Mouse (Mus musculus) CD4-positive, CD25-positive, alpha-beta regulatory T cell, adult 2 months (primary cell): Measurements from ENCODE around the gene Chrm1.
"Not testable (repeated sequence)": the region's sequence is repeated elsewhere in the genome, so short reads cannot be mapped to it uniquely, and the experiment has no call there.

Source experiments
- DNase-seq: peaks from one replicate; pipeline ENCODE4 v3.0.0-alpha.2; 2012; ENCODE audit warnings: low read depth, low spot score

Chrm1 gene

DNA sequence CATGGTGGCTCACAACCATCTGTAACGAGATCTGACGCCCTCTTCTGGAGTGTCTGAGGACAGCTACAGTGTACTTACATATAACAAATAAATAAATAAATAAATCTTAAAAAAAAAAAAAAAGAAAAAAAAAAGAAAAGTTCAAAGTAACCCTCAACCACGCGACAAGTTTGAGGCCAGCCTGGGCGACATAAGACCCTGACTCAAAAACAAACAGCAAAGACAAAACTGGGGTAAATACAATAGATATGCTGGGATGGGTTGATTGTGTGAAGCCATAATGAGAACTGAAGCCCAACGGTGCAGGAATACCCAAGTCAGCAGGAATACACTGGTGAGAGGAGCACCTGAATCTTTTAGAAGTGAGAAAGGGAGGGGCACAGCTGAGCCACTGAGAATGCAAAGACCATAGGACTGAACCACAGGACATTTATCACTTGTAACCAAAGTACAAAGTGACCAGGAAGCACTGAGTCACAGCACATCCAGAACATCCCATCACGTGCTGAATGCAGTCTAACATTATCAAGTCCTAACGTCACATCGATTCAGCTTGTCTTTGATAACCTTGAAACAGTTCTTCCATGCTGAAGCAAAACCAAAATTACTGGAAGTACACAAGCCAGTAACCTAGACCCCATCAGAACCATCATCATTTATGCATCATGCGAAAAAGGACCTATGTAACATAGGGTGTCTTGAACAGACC lies 53.3 kb downstream of the Chrm1 start:
- DNase-seq: no peak

DNA sequence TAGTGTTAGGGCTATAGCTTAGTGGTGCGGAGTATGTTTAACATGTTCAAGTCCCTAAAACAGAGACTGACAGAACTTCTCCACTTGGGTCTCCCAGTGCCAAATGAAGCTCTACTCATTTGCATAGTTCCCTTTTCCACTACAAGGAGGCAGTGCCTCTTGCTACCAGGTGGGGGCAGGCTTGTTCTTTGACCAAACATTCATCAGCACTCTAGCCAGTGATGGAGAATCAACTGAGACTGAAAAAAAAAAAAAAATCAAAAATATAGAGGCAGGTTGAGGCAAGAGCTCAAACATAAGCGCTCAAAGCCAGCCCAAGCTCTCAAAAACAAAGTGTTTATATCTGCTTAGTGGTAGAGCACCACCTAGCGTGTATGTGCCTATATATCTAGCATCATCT lies 54.8 kb downstream of the Chrm1 start:
- DNase-seq: peak; percentile 90

DNA sequence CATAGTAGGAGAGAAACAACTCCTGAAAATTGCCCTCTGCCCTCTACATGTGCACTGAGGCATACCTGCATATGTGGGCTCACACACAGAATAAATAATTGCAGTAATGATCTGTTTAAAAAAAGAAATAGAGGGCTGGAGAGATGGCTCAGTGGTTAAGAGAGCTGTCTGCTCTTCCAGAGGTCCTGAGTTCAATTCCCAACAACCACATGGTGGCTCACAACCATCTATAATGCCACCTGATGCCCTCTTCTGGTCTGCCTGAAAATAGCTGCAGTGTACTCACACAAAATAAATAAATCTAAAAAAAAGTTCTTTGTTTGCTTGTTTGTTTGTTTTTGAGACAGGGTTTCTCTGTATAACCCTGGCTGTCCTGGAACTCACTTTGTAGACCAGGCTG lies 55.4 kb downstream of the Chrm1 start:
- DNase-seq: peak; percentile 59

DNA sequence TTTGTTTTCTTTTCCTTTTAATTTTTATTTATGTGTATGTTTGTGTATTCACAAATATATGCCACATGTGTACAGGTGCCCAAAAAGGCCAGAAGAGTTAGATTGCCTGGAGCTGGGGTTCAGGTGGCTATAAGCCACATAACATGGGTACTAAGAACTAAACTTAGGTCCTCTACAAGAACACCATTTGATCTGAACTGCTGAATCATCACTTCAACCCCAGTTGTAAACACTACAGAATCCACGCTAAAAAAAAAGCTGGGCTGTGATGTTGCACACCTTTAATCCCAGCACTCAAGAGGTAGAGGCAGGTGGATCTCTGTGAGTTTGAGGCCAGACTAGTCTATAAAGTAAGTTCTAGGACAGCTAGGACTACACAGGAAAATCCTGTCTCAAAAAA lies 57.8 kb downstream of the Chrm1 start:
- DNase-seq: no peak

DNA sequence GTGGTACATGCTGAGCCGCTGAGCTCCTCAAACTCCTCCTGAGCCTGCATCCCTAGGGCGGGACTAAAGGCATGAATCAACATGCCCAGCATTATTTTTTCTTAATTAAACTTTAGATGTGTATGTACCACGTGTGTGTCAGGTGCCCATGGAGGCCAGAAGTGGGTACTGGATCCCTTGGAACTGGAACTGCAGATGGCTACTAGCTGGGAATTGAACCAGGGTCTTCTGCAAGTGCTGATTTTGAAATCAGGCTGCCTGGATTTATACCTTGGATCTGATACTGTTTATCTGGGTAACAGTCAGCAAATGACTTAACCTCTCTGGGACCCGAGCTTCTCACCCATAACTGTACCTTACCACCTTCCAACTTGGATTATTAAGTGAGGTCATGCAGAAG lies 58.4 kb downstream of the Chrm1 start:
- no peak for DNase-seq

DNA sequence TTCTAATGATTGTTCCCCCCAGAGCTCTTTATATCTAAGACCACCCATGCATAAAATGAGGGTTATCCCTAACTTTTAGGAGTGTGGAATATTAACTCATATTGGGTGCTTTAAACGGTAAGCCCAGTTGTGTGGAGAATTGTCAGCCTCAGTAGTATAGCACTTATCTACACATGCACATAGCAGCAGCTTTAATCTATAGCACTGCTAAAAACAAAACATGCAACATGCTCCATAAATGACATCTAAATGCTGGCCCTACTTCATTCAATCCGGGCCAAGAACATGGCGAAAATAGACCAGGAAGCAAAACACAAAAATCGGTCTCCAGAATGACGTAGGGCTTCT lies 58.9 kb downstream of the Chrm1 start:
- no peak for DNase-seq

DNA sequence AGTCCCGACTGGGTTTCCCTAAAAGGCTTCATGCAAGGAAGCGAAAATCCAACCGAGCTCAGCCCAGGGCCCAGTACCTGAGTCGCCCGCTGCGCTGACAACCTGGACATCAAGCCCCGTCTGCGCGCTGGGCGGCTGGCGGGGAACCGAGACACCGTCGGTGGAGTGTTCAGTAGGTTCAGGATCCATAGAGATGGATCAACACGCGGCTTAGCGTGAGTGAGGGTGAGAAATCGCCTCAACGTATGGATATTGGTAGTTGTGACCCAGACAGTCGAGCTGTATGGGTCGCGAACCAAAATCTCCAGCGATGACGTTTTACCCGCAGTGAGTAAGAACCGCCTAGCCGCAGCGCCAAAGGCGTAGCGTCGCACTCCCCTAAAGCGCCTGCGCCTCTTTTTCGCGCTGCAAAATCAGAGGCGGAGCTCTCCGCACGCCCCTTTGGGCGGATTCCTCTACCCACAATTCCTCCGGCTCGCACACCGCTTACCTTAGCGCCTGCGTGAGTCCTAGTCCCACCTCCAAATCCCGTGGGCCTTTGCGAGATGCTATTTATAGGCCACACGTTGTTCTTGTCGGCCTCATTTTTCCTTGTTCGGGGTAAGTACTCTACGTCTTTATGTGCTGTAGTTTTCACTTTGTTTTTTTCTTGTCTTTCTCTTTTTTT lies 59.5 kb downstream of the Chrm1 start, which contains the start of gene Slc3a2:
TSS of gene Slc3a2 (minus strand) at position 463 of the 667 bp plus-strand sequence.
- DNase-seq: peak; percentile 98

DNA sequence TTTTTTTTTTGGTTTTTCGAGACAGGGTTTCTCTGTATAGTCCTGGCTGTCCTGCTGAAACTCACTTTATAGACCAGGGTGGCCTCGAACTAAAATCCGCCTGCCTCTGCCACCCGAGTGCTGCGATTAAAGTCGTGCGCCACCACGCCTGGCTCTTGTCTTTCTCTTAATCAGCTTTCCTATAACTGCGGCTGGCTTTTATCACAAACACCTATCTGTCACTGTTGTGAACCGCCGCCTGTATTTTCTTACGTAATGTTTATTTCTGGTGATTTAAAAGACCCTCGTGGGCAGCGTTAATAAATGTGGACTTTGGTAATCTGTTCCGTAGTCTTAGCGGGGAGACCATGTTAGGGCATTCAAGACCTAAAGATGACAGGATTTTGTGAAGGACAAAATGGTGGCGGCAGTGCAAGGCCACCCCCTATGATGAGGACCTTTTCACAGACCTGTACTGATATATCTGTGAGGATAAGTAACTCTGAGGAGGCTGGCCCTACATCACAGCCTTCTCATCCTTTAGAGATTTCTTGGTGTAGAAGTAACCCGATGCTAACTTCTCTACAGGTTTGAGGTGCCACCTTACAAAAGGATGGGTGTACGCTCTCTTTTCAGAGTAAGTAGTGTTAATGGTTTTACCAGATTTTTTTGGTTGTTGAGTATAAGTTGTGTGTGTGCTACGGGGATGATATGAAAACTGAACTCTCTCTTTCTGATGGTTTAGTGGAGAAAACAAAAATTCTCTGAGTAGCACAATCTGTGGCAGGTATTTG lies 60.2 kb downstream of the Chrm1 start:
- peak; percentile 60 for DNase-seq

DNA sequence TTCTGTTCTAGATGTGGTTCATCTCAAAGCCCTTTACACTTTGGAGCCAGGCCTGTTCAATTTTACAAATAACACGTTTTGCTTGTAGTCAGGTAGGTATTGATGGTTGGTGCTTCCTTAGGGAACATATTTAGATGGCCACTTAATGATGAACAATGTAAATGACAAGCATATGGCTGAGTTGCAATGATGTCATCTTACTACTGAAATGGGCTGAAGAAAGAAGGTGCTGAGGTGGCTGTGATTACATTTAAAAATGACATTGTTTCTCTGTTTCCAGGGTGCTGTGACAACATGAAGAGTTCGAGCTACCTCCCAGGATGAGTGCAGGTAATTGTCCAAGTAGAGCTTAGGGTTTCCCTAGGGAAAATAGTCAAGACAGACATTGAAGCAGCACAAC lies 60.8 kb downstream of the Chrm1 start:
- DNase-seq: no peak

DNA sequence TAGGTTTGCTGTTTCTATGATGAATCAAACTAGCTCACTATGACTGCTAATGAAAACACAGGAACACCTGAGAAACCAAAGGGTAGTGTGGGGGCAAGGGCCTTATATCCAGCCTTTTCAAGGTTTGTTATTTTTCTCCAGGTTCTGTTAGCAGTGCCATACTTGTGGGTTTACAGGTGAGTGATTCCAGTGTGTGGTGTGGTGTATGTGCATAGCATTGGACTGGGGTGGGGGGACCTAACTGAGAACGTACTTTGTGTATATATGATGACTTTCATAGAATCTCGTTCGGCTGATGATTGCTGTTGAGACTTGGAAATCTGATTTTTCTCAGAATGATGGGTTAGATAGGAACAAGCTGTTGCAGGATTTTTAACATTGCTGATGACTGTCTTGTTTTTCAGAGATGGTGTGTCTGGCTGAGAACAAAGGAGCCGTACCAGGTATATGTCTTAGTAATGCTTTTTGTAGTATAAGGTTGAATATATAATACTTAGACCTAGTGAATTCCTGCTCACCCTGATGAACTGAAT lies 61.6 kb downstream of the Chrm1 start:
- no peak for DNase-seq

DNA sequence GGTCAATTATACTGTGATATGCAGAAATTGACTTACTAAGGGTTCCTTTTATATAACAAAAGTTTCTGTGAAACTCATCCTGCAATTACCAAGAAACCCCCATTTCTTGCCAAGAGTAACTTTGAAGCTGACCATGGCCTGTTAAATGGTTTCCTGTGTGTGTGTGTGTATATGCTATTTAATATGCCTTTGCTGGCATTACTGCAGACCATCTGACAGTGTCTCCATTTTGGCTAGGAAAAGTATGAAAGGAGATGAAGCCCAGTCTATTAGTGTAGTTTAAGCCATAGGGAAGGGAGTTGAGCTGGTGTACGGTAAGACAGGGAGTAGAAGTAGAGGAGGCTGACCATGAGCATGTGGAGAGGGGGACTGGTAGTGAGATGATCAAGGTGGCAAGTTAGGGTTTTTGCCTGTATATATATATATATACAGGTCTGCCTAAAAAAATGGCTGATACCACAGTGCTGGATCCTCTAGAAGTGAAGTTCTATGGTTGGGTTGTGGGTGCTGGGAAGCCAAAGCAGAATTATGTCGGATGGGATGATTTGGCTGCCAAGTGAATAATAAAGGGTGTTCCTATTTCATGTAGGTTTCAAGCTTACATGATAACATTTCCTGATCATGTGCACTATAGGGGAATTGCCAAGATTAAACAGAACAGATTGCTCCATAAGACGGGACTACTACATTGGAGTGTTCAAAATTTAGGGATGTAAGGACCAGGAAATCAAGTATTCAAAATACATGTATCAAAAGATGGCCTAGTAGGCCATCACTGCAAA lies 63.2 kb downstream of the Chrm1 start:
- no peak for DNase-seq

DNA sequence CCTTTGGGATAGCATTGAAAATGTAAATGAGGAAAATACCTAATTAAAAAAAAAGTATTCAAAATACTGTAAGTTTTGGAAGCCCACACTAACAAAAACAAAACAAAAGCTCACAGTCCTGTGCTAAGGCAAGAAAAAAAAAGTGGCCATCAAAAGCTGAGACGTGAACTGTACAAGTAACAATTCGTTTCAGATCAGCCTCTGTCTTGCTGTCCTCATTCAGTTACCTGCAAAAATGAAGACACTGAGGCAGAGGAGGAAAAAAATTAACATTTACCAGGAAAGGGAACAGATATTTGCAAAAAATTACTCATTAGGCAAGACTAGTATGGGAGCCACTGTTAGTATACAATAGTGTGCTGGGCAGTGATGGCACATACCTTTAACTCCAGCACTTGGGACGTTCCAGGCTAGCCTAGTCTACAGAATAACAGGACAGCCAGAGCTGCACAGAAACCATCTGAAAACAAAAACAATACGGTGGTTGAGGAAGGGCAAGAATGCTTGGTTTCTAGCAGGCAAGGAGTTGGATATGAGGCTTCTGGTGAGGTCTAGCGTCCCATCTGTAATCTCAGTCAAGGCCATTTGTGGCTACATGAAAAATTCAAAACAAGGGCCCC lies 64.0 kb downstream of the Chrm1 start:
- DNase-seq: no peak

DNA sequence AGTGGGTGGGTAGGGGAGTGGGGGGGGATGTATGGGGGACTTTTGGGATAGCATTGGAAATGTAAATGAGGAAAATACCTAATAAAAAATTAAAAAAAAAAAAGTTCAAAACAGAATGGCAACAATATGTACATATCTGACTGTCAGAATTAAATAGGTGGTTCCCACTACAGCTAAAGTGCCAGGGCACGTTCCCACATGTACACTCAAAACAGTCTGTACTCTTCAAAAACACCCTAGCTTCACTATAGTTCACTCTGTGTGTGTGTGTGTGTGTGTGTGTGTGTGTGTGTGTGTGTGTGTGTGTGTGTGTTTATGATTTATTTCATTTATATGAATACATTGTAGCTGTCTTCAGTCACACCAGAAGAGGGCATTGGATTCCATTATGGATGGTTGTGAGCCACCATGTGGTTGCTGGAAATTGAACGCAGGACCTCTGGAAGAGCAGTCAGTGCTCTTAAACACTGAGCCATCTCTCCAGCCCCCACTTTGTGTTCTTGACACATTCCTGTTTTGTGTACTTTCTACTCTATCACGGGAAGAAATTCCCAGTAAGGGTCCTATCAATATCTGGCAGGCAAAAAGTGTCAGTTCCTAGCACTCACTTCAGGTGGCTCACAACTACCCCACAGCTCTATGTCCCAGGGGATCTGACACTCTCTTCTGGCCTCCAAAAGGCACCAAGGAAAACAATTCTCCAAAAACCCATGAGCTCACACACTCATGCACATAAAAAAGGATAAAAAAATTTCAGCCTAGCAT lies 64.9 kb downstream of the Chrm1 start:
- not testable (repeated sequence) for DNase-seq
